Mouse (Mus musculus) embryonic stem cell, embryonic (primary cell): ENCODE measurements around the gene Brms1.

ENCODE experiments used
- CTCF ChIA-PET, 4 experiments: fragments of 300-600 bp in 2 of 4; fragments of 350-600 bp in 2 of 4; sonication (Branson Sonifier 250); formaldehyde crosslinking; loops; one replicate each; lab custom pipeline; 2022; ENCODE audit warnings: inconsistent platforms in 2 of 4; lab: Charles Lee
- POLR2A ChIA-PET, 4 experiments: fragments of 300-600 bp in 2 of 4; fragments of 350-600 bp in 2 of 4; sonication (Branson Sonifier 250); formaldehyde crosslinking; loops; one replicate each; lab custom pipeline; 2022; ENCODE audit warnings: antibody characterized with exemption in 4 of 4, inconsistent platforms in 1 of 4; lab: Charles Lee

The Brms1 gene

DNA sequence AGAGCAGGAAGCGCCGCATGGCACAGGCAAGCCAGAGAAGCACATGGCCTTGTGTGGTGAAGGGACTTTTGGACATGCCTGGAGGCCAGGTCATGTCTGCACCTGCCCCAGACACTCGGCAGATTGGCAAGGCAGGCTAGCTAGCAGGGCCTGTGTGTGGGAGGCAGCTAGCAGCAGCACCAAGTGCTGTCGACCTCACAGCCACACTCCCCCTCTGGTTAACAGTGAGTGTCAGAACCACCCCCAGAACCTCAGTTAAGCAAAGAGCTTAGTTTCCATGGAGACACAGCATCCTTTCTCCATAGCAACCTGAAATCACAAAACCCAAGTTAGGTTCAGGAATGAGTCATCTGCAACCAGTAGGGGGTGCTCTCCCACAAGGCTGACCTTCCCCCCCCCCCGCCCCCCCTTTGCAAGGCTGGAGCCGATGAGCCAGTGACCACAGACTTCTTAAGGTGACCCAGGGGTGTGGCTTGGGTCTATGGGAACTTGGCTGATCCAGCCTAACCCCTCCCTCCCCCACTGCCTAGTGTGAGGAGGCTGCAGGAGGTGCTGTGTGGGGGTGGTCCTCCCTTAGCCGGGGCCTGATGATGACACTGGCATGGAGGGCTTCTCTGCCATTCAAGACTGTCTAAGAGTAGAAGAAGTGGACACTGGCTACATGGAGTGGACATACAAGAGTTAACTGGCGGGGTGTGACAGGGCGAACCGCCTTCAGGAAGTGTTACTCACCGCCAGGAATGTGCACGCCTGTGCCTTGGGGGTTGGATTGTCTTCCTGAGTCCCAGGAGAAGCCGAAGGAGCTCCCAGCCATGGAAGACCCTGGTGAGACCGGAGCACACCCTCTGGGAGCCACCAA is 9.1 kb downstream of the Brms1 start, which contains the start of gene Rin1:
Gene Rin1, plus strand, starts transcription at position 435 of the 859 bp plus-strand sequence.
- ChIA-PET CTCF (interaction anchor here (0.5 to 11.3 kb wide), 64 partner anchors 9 to 1008 kb away, joined by 3 to 201 read pairs (median 4); partner anchors contain the start of genes AC124502.3 (in 4 of the 4), B4gat1 (in 3 of the 4), Brms1 (in 2 of the 4) and Cd248 (in 2 of the 4)), POLR2A (interaction anchor here in 3 of 4 experiments (0.6 to 13.6 kb wide), 41 partner anchors 9 to 767 kb away, joined by 3 to 197 read pairs (median 5); partner anchors contain the start of genes AC124502.3 (in 3 of the 3), B4gat1 (in 3 of the 3), Yif1a (in 3 of the 3) and Brms1 (in 2 of the 3))

DNA sequence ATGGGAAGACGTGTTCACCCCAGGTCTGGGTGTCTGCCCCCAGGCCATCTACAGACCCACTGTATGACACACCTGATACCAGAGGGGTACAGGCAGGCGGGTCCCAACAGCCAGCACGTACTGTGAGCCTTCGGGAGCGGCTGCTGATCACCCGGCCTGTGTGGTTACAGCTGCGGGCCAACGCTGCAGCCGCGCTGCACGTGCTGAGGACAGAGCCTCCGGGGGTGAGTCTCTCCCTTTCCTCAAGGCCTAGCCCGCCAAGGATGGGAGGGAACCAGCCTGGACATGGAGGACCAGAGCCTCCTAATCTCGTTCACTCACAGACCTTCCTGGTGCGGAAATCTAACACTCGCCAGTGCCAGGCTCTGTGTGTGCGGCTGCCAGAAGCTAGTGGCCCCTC is 9.9 kb downstream of the Brms1 start:
- CTCF ChIA-PET = interaction anchor here (0.5 to 11.3 kb wide), 34 partner anchors 8 to 913 kb away, joined by 3 to 201 read pairs (median 6); partner anchors contain the start of genes AC124502.3 (in 4 of the 4), B4gat1 (in 3 of the 4), Cd248 (in 3 of the 4) and Klc2 (in 2 of the 4)
- POLR2A ChIA-PET = interaction anchor here in 3 of 4 experiments (0.7 to 13.6 kb wide), 37 partner anchors 8 to 257 kb away, joined by 3 to 197 read pairs (median 5); partner anchors contain the start of genes AC124502.3 (in 3 of the 3), B4gat1 (in 3 of the 3), Brms1 (in 2 of the 3) and Cd248 (in 2 of the 3)

DNA sequence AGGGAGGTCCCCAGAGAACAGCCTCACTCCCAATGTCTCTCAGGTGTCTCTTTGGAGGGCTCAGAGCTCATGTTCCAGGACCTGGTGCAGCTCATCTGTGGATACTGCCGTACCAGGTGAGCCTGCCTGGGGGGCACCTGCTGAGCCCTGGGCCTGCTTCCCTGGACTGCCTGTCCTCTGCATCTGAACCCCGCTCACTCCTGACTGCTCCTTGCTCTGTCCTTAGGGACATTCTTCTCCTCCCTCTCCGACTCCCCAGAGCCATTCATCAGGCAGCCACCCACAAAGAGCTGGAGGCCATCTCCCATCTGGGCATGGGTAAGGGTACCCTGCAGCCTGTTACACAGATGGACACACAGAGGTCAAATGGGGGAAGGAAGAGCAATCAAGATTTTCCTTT is 10.4 kb downstream of the Brms1 start:
- ChIA-PET CTCF (interaction anchor here (0.5 to 11.3 kb wide), 34 partner anchors 9 to 1428 kb away, joined by 3 to 201 read pairs (median 4); partner anchors contain the start of genes AC124502.3 (in 3 of the 4), B4gat1 (in 3 of the 4), Cd248 (in 3 of the 4) and Klc2 (in 2 of the 4)), POLR2A (interaction anchor here in 3 of 4 experiments (0.6 to 13.6 kb wide), 36 partner anchors 8 to 258 kb away, joined by 3 to 197 read pairs (median 4); partner anchors contain the start of genes AC124502.3 (in 3 of the 3), B4gat1 (in 3 of the 3), Cd248 (in 3 of the 3) and Brms1 (in 2 of the 3))

DNA sequence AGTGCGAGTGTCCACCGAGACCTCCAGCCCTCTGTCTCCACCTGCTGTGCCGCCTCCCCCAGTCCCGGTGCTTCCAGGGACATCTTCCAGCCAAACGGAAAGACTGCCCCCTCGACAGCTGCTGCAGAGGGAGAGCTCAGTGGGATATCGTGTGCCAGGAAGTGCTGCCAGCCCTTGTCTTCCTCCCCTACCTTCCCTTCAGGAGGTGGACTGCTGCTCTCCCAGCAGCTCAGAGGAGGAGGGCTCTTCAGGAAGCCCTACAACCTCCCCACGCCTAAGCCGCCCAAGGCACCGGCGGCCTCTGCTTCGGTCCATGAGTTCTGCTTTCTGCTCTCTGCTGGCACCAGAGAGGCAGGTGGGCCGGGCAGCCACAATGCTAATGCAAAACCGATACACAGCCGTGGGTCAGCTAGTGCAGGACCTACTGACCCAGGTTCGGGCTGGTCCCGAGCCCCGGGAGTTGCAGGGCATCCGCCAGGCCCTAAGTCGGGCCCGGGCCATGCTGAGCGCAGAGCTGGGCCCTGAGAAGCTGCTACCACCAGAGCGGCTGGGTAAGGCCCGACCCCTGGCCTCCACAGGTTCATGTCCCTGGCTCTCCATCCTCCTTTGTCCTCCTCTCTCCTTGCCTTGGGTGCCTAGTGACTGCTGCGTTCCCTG is 11.1 kb downstream of the Brms1 start:
- POLR2A ChIA-PET = interaction anchor here (0.6 to 13.6 kb wide), 30 partner anchors 8 to 243 kb away, joined by 3 to 197 read pairs (median 4); partner anchors contain the start of genes Cd248 (in 4 of the 4), AC124502.3 (in 2 of the 4), B4gat1 (in 2 of the 4) and Slc29a2 (in 2 of the 4)

DNA sequence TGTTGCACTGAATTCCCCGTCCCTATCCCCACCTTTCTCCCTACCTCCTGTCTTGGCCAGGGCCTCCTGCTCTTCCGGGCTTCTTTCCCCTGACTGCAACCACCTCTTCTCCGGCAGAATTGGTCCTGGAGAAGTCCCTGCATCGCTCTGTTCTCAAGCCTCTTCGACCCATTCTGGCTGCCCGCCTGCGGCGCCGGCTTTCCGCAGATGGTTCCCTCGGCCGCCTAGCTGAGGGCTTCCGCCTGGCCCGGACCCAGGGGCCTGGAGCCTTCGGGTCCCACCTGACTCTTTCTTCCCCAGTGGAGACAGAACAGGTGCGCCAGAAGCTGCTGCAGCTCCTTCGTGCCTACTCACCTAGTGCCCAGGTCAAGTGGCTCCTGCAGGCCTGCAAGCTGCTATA is 11.7 kb downstream of the Brms1 start:
- POLR2A ChIA-PET = interaction anchor here (0.6 to 13.6 kb wide), 25 partner anchors 7 to 156 kb away, joined by 3 to 197 read pairs (median 6); partner anchors contain the start of genes Cd248 (in 3 of the 4), Slc29a2 (in 3 of the 4), AC124502.3 (in 2 of the 4) and B4gat1 (in 2 of the 4)
- CTCF ChIA-PET = interaction anchor here (0.5 to 11.3 kb wide), 31 partner anchors 9 to 435 kb away, joined by 3 to 201 read pairs (median 9); partner anchors contain the start of genes Cd248 (in 3 of the 4), AC124502.3 (in 2 of the 4), B4gat1 (in 2 of the 4) and Brms1 (in 1 of the 4)

More for the DNA sequence above, 11.1 kb downstream of the Brms1 start:
- CTCF ChIA-PET = interaction anchor here (0.5 to 11.3 kb wide), 27 partner anchors 9 to 1429 kb away, joined by 3 to 201 read pairs (median 8); partner anchors contain the start of genes AC124502.3 (in 2 of the 4), B4gat1 (in 2 of the 4), Cd248 (in 2 of the 4) and Brms1 (in 1 of the 4)

DNA sequence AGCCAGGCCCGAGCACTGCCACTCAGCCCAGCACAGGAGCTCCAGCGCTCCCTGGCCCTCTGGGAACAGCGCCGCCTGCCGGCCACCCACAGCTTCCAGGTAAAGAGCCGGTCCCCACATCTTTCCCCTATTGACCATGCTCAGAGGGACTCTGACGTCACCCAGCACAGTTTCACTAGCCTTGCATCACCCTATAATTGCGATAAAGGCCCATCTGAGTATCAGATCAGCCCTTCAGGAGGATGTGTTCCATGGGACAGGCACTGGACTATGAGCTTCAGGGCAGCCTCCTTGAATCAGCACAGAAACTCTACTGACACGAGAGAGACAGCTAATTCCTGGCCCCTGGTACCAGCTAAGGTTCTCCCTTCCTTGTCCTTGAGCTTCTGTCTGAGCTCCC is 12.8 kb downstream of the Brms1 start:
- ChIA-PET CTCF (interaction anchor here (0.5 to 11.3 kb wide), 77 partner anchors 8 to 1031 kb away, joined by 3 to 201 read pairs (median 5); partner anchors contain the start of genes Cd248 (in 4 of the 4), Slc29a2 (in 3 of the 4), Yif1a (in 3 of the 4) and AC124502.3 (in 2 of the 4)), POLR2A (interaction anchor here (0.6 to 13.6 kb wide), 45 partner anchors 8 to 544 kb away, joined by 3 to 197 read pairs (median 4); partner anchors contain the start of genes Cd248 (in 3 of the 4), Slc29a2 (in 3 of the 4), Yif1a (in 3 of the 4) and AC124502.3 (in 2 of the 4))

DNA sequence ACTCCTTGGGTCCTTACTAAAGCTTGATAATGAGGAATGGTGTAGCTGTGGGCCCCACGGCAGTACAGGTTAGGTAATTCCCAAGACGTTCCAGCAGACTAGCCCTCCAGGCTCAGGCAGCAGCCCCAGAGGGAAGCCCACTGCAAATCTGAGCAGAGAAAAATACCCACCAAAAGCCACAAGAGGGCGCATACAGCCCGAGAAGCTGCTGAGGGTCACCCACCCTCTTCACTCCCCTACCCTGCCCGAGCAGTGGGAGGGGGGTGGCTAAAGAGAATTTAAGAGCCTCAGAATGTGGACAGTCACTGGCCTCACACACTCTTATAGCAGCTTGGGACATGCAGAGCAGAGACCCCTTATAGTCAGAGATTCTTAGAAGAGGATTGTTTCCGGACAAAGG is 15.1 kb downstream of the Brms1 start:
- CTCF ChIA-PET = interaction anchor here (0.5 to 11.3 kb wide), 33 partner anchors 11 to 400 kb away, joined by 3 to 201 read pairs (median 4); partner anchors contain the start of genes Cd248 (in 2 of the 4), Brms1 (in 1 of the 4), Slc29a2 (in 1 of the 4) and Yif1a (in 1 of the 4)
- POLR2A ChIA-PET = interaction anchor here in 3 of 4 experiments (0.5 to 13.6 kb wide), 10 partner anchors 11 to 93 kb away, joined by 3 to 197 read pairs (median 4); partner anchors contain the start of genes AC124502.3 (in 1 of the 3), B4gat1 (in 1 of the 3), Brms1 (in 1 of the 3) and Cd248 (in 1 of the 3)

DNA sequence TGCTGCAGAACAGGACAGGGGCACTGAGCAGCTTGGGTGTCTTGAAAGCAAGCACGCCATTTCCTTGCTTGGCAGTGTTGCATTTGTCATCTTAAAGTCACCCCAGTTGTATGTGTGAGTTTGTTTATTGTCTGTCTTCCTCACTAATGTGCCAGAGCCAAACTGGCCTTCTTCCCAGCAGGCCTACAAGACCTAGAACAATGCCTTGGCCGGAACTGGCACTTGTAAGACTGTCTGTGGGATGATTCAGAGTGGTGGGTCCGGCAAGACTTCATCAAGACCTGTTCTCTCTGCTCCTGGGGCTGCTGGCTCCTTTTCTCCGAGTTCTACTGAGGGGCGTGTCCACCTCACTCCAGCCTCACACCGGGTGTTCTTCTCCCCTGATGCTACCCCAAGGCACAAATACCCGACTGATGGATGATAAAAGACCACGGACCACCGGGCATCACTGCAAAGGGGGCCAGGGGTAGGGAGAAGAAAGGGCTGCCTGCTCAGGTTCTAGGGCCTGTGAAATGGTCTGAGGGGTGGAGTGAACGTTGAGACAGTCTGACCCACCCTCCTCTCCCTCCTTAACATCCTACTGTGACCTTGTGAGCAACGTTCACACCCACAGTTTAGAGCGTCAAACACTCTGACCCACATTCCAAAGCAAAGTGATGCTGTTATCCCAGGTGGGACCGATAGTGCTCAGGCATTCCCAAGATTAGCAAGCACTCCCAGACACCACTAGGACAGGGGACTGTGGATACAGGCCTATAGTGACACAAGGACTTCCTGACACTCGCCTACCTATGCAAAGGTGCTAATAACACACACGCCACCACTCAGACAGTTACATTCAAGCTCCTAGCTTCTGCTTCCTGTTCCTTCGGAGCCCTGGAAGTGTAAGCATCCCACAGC is 17.0 kb downstream of the Brms1 start:
- ChIA-PET POLR2A (interaction anchor here (0.6 to 13.6 kb wide), 39 partner anchors 7 to 433 kb away, joined by 3 to 197 read pairs (median 4); partner anchors contain the start of genes AC124502.3 (in 3 of the 4), B4gat1 (in 3 of the 4), Rin1 (in 3 of the 4) and Slc29a2 (in 3 of the 4)), CTCF (interaction anchor here in 3 of 4 experiments (0.6 to 11.3 kb wide), 16 partner anchors 8 to 443 kb away, joined by 3 to 201 read pairs (median 6); partner anchors contain the start of genes Cd248 (in 2 of the 3), AC124502.3 (in 1 of the 3), B4gat1 (in 1 of the 3) and Lrfn4 (in 1 of the 3))

DNA sequence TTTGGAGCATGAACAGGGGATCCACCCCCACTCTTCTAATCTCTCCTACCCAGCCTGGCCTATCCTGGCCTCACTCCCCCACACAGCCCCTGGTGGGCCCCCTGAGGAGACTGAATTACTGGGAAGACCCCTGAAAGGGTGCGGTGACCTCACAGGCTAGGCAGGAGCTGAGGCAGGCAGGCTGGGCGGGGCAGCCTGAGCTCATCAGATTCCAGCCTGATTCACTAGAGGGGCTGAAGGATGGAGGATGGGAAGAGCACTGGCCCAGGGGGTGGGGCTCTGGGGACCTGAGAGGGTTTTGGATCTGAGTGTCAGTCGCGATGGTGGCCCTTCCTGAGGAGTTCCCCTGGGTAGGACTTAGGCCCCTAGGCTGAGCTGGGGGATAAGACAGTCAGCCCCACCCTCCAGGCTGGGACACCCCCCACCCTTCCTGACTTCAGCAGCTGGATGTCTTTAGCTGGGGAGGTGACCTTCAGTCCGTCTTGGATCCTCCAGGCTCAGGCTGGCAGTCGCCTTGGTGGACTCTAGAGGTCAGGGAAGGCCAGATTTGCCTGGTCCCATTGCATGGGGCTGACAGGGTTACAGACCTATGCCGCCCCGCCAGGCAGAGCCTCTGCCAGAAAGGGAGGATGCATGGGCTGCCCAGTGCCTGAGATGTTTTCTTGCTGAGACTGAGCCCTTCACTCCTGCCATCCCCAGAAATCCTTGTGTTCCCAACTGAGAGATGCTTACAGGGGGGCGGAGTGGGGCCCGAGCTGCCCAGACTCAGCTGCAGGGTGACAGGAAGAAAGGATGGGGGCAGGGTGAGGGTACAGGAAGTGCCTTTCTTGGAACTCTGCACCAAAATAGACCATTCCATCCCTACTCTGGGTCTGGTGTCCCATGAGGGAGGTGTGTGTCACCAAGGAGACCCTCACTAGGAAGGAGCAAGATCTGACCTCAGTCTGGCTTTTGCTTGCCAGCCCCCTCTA is 17.9 kb downstream of the Brms1 start:
- ChIA-PET POLR2A (interaction anchor here (0.6 to 13.6 kb wide), 42 partner anchors 8 to 537 kb away, joined by 3 to 197 read pairs (median 4); partner anchors contain the start of genes AC124502.3 (in 3 of the 4), B4gat1 (in 3 of the 4), Cd248 (in 3 of the 4) and Rin1 (in 3 of the 4)), CTCF (interaction anchor here in 3 of 4 experiments (0.5 to 11.3 kb wide), 22 partner anchors 8 to 682 kb away, joined by 3 to 201 read pairs (median 6); partner anchors contain the start of genes Cd248 (in 2 of the 3), AC124502.3 (in 1 of the 3), B4gat1 (in 1 of the 3) and Lrfn4 (in 1 of the 3))

DNA sequence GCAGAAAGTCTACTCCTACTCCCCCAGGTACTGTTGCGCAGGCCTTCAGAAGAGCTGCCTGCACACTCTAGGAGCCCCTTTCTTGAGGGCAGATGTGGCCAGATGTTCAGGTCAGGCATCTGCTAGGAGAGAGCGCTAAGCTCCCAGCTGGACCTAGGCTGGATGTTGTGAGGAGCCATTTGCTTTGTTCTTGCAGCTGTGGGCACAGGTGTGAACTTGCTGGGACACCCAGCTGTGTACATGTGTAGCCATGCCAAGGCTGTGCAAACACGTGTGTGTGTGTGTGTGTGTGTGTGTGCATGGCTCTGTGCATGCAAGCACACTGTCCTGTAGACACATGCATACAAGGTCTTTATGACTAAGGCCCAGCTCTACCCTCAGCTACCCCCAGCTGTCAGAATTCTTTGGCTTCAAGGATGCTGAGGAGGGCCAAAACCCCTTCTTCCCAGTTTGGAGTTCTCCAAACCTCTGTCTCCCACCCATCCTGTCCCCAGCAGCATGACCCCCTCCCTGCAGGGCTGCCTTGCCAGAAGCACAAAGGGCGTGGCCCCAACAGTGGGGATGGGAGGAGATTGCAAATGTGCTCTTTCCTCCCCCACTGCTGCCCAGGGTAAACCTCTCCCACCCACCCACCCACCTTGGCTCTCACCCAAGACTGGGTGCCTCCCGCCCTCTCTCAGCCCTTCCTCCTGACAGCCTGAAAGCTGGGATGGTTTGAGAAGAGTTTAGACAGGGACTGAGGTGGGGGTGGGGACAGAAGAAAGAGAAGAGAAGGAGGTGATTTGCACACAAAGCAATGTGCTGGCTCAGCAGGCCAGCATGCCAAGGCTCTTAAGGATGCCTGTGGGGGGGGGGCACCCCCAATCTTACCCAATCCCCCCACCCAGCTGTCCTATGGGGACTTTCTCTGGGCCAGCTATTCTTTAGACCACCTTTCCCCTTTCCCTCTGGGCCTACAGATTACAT is 19.5 kb downstream of the Brms1 start:
- POLR2A ChIA-PET = interaction anchor here (0.5 to 13.6 kb wide), 23 partner anchors 9 to 1211 kb away, joined by 3 to 197 read pairs (median 5); partner anchors contain the start of genes Rin1 (in 3 of the 4), AC124502.3 (in 1 of the 4), B4gat1 (in 1 of the 4) and Cd248 (in 1 of the 4)

DNA sequence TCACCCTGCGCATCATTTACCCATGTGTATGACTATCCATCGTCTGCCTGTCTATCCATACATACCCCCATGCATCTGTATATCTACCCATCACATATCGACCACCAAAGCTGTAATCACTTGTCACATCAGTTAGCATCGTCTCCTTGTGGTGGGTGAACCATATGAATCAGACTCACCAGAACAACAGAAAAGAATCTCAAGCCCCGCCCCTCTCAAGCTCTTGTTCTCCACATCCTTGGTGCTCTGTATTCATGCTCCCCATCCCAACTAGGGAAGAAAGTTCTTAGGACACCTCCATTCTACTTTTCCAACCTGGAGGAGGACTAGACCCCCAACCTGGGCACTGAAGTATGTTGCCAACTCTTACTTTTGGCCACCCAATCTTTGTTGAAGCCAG is 20.9 kb downstream of the Brms1 start:
- POLR2A ChIA-PET = interaction anchor here in 3 of 4 experiments (1.7 to 13.6 kb wide), 4 partner anchors 8 to 10 kb away, joined by 7 to 197 read pairs (median 55); partner anchors contain the start of genes Cd248 (in 1 of the 3) and Rin1 (in 1 of the 3)
- CTCF ChIA-PET = interaction anchor here in 3 of 4 experiments (0.5 to 3.0 kb wide), 5 partner anchors 8 to 455 kb away, joined by 3 to 13 read pairs (median 7); no protein-coding TSS in a partner anchor

More for the DNA sequence above, 19.5 kb downstream of the Brms1 start:
- CTCF ChIA-PET = interaction anchor here in 3 of 4 experiments (0.6 to 3.0 kb wide), 9 partner anchors 8 to 105 kb away, joined by 3 to 13 read pairs (median 6); partner anchors contain the start of gene Rin1 (in 1 of the 3)

DNA sequence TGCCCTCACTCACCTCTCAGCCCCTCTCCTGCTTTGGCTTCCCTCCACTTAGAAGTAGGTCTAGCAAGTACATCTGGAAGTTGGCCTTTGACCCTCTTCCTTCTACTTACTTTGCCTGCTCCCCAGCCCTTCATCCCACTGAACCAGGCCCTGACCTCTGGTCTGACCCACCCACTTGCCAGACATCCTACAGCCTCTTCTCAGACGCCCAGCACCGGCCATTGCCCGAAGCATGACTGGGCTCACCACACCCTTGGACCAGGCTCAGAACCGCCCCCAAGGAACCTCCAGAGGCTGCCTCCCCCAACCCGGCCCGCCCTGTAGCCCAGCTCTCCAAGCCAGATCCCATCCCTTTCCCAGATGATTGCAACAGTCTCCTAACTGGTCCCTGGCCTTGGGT is 21.3 kb downstream of the Brms1 start:
- ChIA-PET POLR2A (interaction anchor here in 3 of 4 experiments (0.6 to 13.6 kb wide), 5 partner anchors 7 to 273 kb away, joined by 4 to 197 read pairs (median 25); partner anchors contain the start of genes Cd248 (in 1 of the 3) and Rin1 (in 1 of the 3)), CTCF (interaction anchor here in 3 of 4 experiments (0.6 to 3.0 kb wide), 4 partner anchors 9 to 76 kb away, joined by 3 to 13 read pairs (median 5); no protein-coding TSS in a partner anchor)
